Mouse (Mus musculus): ENCODE data around the gene Taar8a. TPM values are rescaled to one million over a fixed set of nuclear protein-coding genes. Genes with fewer than 3 reads are reported as not detected.
"Not testable (repeated sequence)": the region's sequence is repeated elsewhere in the genome, so short reads cannot be mapped to it uniquely, and the experiment has no call there.

The Taar8a gene
- total and polyA plus RNA-seq, 3 experiments = not detected

- H3K27me3 ChIP-seq (ENCODE audit: insufficient read depth, low read length) = no peaks in the 10 kb centered on the region
- no peaks in the 10 kb centered on the region for H3K9me3 ChIP-seq (replicated peaks)
- DNase-seq (ENCODE audit: low spot score) (no peak), ATAC-seq (ENCODE audit: extremely low read depth, insufficient number of reproducible peaks, low FRiP score, poor library complexity, severe bottlenecking) (no peak)
- H3K4me1 ChIP-seq (ENCODE audit: insufficient read depth, low read depth, low read length) = no peaks in the 10 kb centered on the region
- H3K36me3 ChIP-seq (replicated peaks) = no peaks in the 10 kb centered on the region
- TF ChIP-seq GATA2 (IDR thresholded peaks at IDR 0.05; ENCODE audit: borderline replicate concordance, low read depth, low read length) = no peak
- no peak for TF ChIP-seq CTCF (IDR thresholded peaks at IDR 0.05; ENCODE audit: low read depth, low read length)
- no peak for TF ChIP-seq TAL1 (conservative IDR thresholded peaks at IDR 0.05; ENCODE audit: low read depth, low read length)
- TF ChIP-seq GATA1 (IDR thresholded peaks at IDR 0.05; ENCODE audit: borderline replicate concordance, low read length) = no peak
- TF ChIP-seq POLR2AphosphoS5 (IDR thresholded peaks at IDR 0.05; ENCODE audit: insufficient replicate concordance, low read depth, low read length) = no peak
- no peak overlapping the region for H3K4me3 ChIP-seq (ENCODE audit: low read depth, low read length)
Measured at GRCm38 (mm10) chr10:24058986-24059385, 17.3 kb upstream of the Taar8a start.

GRCm38 (mm10) chr10:24074751-24075150, 1.5 kb upstream of the Taar8a start:
- ATAC-seq (ENCODE audit: extremely low read depth, insufficient number of reproducible peaks, low FRiP score, poor library complexity, severe bottlenecking); H3K4me1 ChIP-seq (ENCODE audit: insufficient read depth, low read depth, low read length); H3K36me3 ChIP-seq (replicated peaks); DNase-seq (ENCODE audit: low spot score); H3K27me3 ChIP-seq (ENCODE audit: insufficient read depth, low read length); H3K4me3 ChIP-seq (ENCODE audit: low read depth, low read length); H3K9me3 ChIP-seq (replicated peaks): not testable (repeated sequence)

DNA sequence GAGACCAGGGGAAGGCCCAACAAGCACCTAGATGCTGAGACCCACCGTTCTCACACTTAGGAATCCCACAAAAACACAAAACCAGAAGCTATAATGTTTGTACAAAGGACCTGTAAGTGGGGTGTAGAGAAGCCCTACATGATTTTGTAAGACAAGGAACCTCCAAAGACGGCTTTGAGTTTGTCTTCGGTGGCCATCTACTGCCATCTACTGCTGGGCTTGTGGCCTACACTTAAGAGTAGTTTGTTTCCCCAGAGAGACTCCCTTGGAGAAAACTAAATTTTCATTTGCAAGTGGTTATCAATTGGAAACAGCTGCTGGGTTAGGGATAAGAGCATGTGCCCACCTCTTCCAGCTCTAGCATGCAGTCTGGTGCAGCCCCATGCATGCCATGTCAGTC, 3.9 kb downstream of the Taar8a start:
- H3K36me3 ChIP-seq (replicated peaks) = no peaks in the 10 kb centered on the region
- ATAC-seq (ENCODE audit: extremely low read depth, insufficient number of reproducible peaks, low FRiP score, poor library complexity, severe bottlenecking) = no peak
- H3K9me3 ChIP-seq (replicated peaks) = no peaks in the 10 kb centered on the region
- no peaks in the 10 kb centered on the region for H3K4me1 ChIP-seq (ENCODE audit: insufficient read depth, low read depth, low read length)
- H3K4me3 ChIP-seq (ENCODE audit: low read depth, low read length) = no peak overlapping the region
- no peaks in the 10 kb centered on the region for H3K27me3 ChIP-seq (ENCODE audit: insufficient read depth, low read length)
- TF ChIP-seq GATA1 (IDR thresholded peaks at IDR 0.05; ENCODE audit: borderline replicate concordance, low read length) (no peak), TAL1 (conservative IDR thresholded peaks at IDR 0.05; ENCODE audit: low read depth, low read length) (no peak), GATA2 (IDR thresholded peaks at IDR 0.05; ENCODE audit: borderline replicate concordance, low read depth, low read length) (no peak), CTCF (IDR thresholded peaks at IDR 0.05; ENCODE audit: low read depth, low read length) (no peak), POLR2AphosphoS5 (IDR thresholded peaks at IDR 0.05; ENCODE audit: insufficient replicate concordance, low read depth, low read length) (no peak)
- no peak for DNase-seq (ENCODE audit: low spot score)

DNA sequence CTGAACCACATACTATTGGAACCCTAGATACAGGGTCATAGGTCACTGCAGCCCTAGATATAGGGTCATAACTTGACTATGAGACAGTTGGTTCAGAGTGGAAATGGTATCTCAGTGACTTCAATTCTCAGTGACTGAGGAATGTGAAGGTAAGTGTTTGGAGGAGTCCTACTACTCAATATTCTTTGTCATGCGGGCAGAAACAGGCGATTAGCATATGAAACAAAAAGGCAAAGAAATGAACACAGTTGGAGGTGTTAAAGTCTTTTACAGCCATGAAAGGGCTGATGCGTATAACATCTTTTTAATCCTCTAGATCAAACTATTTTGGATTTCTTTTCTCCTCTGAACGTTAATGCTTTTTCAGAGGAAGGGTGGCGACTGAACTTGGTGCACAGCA, 9.6 kb downstream of the Taar8a start:
- Histone ChIP-seq H3K36me3 (replicated peaks) (no peaks in the 10 kb centered on the region), H3K4me1 (ENCODE audit: insufficient read depth, low read depth, low read length) (no peaks in the 10 kb centered on the region), H3K9me3 (replicated peaks) (no peaks in the 10 kb centered on the region), H3K27me3 (ENCODE audit: insufficient read depth, low read length) (no peaks in the 10 kb centered on the region), H3K4me3 (ENCODE audit: low read depth, low read length) (no peak overlapping the region)
- ATAC-seq (ENCODE audit: extremely low read depth, insufficient number of reproducible peaks, low FRiP score, poor library complexity, severe bottlenecking) (no peak), DNase-seq (ENCODE audit: low spot score) (no peak)
- no peak for TF ChIP-seq CTCF (IDR thresholded peaks at IDR 0.05; ENCODE audit: low read depth, low read length)
- no peak for TF ChIP-seq GATA2 (IDR thresholded peaks at IDR 0.05; ENCODE audit: borderline replicate concordance, low read depth, low read length)
- TF ChIP-seq TAL1 (conservative IDR thresholded peaks at IDR 0.05; ENCODE audit: low read depth, low read length) = no peak
- TF ChIP-seq GATA1 (IDR thresholded peaks at IDR 0.05; ENCODE audit: borderline replicate concordance, low read length) = no peak
- no peak for TF ChIP-seq POLR2AphosphoS5 (IDR thresholded peaks at IDR 0.05; ENCODE audit: insufficient replicate concordance, low read depth, low read length)

GRCm38 (mm10) chr10:24086555-24086954, 10.3 kb downstream of the Taar8a start:
- Histone ChIP-seq H3K9me3 (replicated peaks) (no peaks in the 10 kb centered on the region), H3K27me3 (ENCODE audit: insufficient read depth, low read length) (no peaks in the 10 kb centered on the region), H3K4me1 (ENCODE audit: insufficient read depth, low read depth, low read length) (no peaks in the 10 kb centered on the region), H3K36me3 (replicated peaks) (no peaks in the 10 kb centered on the region), H3K4me3 (ENCODE audit: low read depth, low read length) (no peak overlapping the region)
- TF ChIP-seq CTCF (IDR thresholded peaks at IDR 0.05; ENCODE audit: low read depth, low read length) (no peak), POLR2AphosphoS5 (IDR thresholded peaks at IDR 0.05; ENCODE audit: insufficient replicate concordance, low read depth, low read length) (no peak), GATA1 (IDR thresholded peaks at IDR 0.05; ENCODE audit: borderline replicate concordance, low read length) (no peak), TAL1 (conservative IDR thresholded peaks at IDR 0.05; ENCODE audit: low read depth, low read length) (no peak), GATA2 (IDR thresholded peaks at IDR 0.05; ENCODE audit: borderline replicate concordance, low read depth, low read length) (no peak)
- DNase-seq (ENCODE audit: low spot score) (no peak), ATAC-seq (ENCODE audit: extremely low read depth, insufficient number of reproducible peaks, low FRiP score, poor library complexity, severe bottlenecking) (no peak)

DNA sequence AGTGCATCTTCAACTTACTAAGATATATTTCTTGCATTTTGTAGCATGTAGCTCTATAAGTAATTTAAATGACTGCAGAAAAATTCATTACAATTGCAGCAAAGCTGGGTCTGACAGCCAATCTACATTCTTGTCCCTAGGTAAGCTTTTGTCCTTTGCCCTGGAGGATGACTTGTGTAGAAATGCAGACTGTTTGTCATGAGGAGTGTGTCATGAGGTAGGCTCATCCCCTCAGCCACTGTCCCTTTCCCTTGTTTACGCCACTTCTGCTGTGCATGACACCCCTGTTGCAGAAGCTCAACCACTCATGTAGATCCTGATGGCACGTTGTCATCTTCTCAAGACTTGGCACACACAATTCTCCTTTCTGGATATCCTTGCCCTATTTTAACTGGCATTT, 10.9 kb downstream of the Taar8a start:
- TF ChIP-seq TAL1 (conservative IDR thresholded peaks at IDR 0.05; ENCODE audit: low read depth, low read length) (no peak), GATA1 (IDR thresholded peaks at IDR 0.05; ENCODE audit: borderline replicate concordance, low read length) (no peak), GATA2 (IDR thresholded peaks at IDR 0.05; ENCODE audit: borderline replicate concordance, low read depth, low read length) (no peak), POLR2AphosphoS5 (IDR thresholded peaks at IDR 0.05; ENCODE audit: insufficient replicate concordance, low read depth, low read length) (no peak), CTCF (IDR thresholded peaks at IDR 0.05; ENCODE audit: low read depth, low read length) (no peak)
- Histone ChIP-seq H3K9me3 (replicated peaks) (no peaks in the 10 kb centered on the region), H3K27me3 (ENCODE audit: insufficient read depth, low read length) (no peaks in the 10 kb centered on the region), H3K4me1 (ENCODE audit: insufficient read depth, low read depth, low read length) (no peaks in the 10 kb centered on the region), H3K4me3 (ENCODE audit: low read depth, low read length) (no peak overlapping the region), H3K36me3 (replicated peaks) (no peaks in the 10 kb centered on the region)
- no peak for ATAC-seq (ENCODE audit: extremely low read depth, insufficient number of reproducible peaks, low FRiP score, poor library complexity, severe bottlenecking)
- DNase-seq (ENCODE audit: low spot score) = no peak

GRCm38 (mm10) chr10:24092194-24092593, 15.9 kb downstream of the Taar8a start, which contains the start of gene Taar8b:
Gene Taar8b, minus strand, starts transcription at chr10:24092294.
- Histone ChIP-seq H3K4me1 (ENCODE audit: insufficient read depth, low read depth, low read length) (no peaks in the 10 kb centered on the region), H3K27me3 (ENCODE audit: insufficient read depth, low read length) (no peaks in the 10 kb centered on the region), H3K36me3 (replicated peaks) (no peaks in the 10 kb centered on the region), H3K4me3 (ENCODE audit: low read depth, low read length) (no peak within 1 kb of the TSS), H3K9me3 (replicated peaks) (no peaks in the 10 kb centered on the region)
- TF ChIP-seq GATA2 (IDR thresholded peaks at IDR 0.05; ENCODE audit: borderline replicate concordance, low read depth, low read length) (no peak), TAL1 (conservative IDR thresholded peaks at IDR 0.05; ENCODE audit: low read depth, low read length) (no peak), GATA1 (IDR thresholded peaks at IDR 0.05; ENCODE audit: borderline replicate concordance, low read length) (no peak), POLR2AphosphoS5 (IDR thresholded peaks at IDR 0.05; ENCODE audit: insufficient replicate concordance, low read depth, low read length) (no peak), CTCF (IDR thresholded peaks at IDR 0.05; ENCODE audit: low read depth, low read length) (no peak)
- DNase-seq (ENCODE audit: low spot score) (no peak), ATAC-seq (ENCODE audit: extremely low read depth, insufficient number of reproducible peaks, low FRiP score, poor library complexity, severe bottlenecking) (no peak)

- H3K36me3 ChIP-seq (replicated peaks); H3K4me3 ChIP-seq (ENCODE audit: low read depth, low read length); H3K4me1 ChIP-seq (ENCODE audit: insufficient read depth, low read depth, low read length); DNase-seq (ENCODE audit: low spot score); H3K9me3 ChIP-seq (replicated peaks); ATAC-seq (ENCODE audit: extremely low read depth, insufficient number of reproducible peaks, low FRiP score, poor library complexity, severe bottlenecking); H3K27me3 ChIP-seq (ENCODE audit: insufficient read depth, low read length): not testable (repeated sequence)
Measured at GRCm38 (mm10) chr10:24097010-24097409, 20.7 kb downstream of the Taar8a start.

DNA sequence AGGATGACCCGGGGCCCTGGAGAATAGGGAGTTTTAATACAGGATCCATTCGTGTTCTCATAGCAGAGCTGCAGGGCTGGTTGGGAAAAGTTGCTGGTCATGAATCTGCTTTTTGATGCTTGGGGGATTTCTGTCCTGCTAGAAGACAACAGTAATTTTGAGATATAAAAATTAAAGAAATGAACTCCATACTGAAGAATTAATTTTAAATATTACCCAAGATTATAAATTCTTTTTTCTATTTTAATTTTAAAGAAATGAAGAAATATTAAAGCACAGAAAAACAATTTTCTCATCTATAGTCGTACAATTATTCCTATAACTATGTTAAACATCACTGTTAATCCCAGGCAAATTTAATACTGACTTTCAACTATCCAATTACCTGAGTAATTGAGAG, 25.5 kb downstream of the Taar8a start, which contains the start of gene Taar8c:
Gene Taar8c, minus strand, starts transcription at position 101 of the 400 bp plus-strand sequence.
- not testable (repeated sequence) for ATAC-seq (ENCODE audit: extremely low read depth, insufficient number of reproducible peaks, low FRiP score, poor library complexity, severe bottlenecking)

More for the DNA sequence above, 25.5 kb downstream of the Taar8a start, which contains the start of gene Taar8c:
- H3K4me1 ChIP-seq (ENCODE audit: insufficient read depth, low read depth, low read length); H3K4me3 ChIP-seq (ENCODE audit: low read depth, low read length); DNase-seq (ENCODE audit: low spot score); H3K36me3 ChIP-seq (replicated peaks); H3K27me3 ChIP-seq (ENCODE audit: insufficient read depth, low read length); H3K9me3 ChIP-seq (replicated peaks): not testable (repeated sequence)

Measured in G1E (cell line).